Mouse (Mus musculus) kidney, postnatal 36 days (tissue): ENCODE results near the gene Bcar3.

Source experiments
- DNase-seq, 2 experiments: peaks; one replicate each; pipeline ENCODE4 v3.0.0; 2021 to 2022; ENCODE audit warnings: mixed read lengths in 2 of 2

The Bcar3 gene

GRCm38 (mm10) chr3:122292300-122293222, 1.4 kb upstream of the Bcar3 start:
- peak; percentile 94 to 96 for DNase-seq

GRCm38 (mm10) chr3:122293223-122293953, 548 bp upstream of the Bcar3 start:
- peak; percentile 88 to 93 for DNase-seq

GRCm38 (mm10) chr3:122295511-122295910, 1.6 kb downstream of the Bcar3 start:
- DNase-seq, result peak; percentile 63 to 80

GRCm38 (mm10) chr3:122296979-122297378, 3.0 kb downstream of the Bcar3 start:
- no peak for DNase-seq

GRCm38 (mm10) chr3:122300983-122301919, 7.3 kb downstream of the Bcar3 start:
- DNase-seq, result peak; percentile 53 to 54

- no peak for DNase-seq
These were observed 10.6 kb downstream of the Bcar3 start for GRCm38 (mm10) chr3:122304560-122304959.

GRCm38 (mm10) chr3:122307894-122308671, 14.1 kb downstream of the Bcar3 start:
- DNase-seq, result no peak

GRCm38 (mm10) chr3:122308981-122309380, 15.0 kb downstream of the Bcar3 start:
- DNase-seq, result no peak

GRCm38 (mm10) chr3:122312078-122312477, 18.1 kb downstream of the Bcar3 start:
- DNase-seq, result peak; percentile 82 to 94

GRCm38 (mm10) chr3:122312936-122313629, 19.1 kb downstream of the Bcar3 start:
- no peak for DNase-seq

- DNase-seq, result no peak
These were observed 20.0 kb downstream of the Bcar3 start for GRCm38 (mm10) chr3:122313936-122314335.

- no peak for DNase-seq
These were observed 22.7 kb downstream of the Bcar3 start for GRCm38 (mm10) chr3:122316621-122317020.

- DNase-seq, result no peak
These were observed 23.4 kb downstream of the Bcar3 start for GRCm38 (mm10) chr3:122317339-122317738.

- no peak for DNase-seq
These were observed 28.3 kb downstream of the Bcar3 start for GRCm38 (mm10) chr3:122322226-122322625.

- peak; percentile 29 to 41 for DNase-seq
These were observed 29.9 kb downstream of the Bcar3 start for GRCm38 (mm10) chr3:122323841-122324240.

GRCm38 (mm10) chr3:122324528-122324927, 30.6 kb downstream of the Bcar3 start:
- DNase-seq, result no peak

GRCm38 (mm10) chr3:122330484-122330883, 36.5 kb downstream of the Bcar3 start:
- DNase-seq, result no peak

GRCm38 (mm10) chr3:122333493-122333892, 39.6 kb downstream of the Bcar3 start:
- DNase-seq, result no peak

GRCm38 (mm10) chr3:122333902-122334301, 40.0 kb downstream of the Bcar3 start:
- DNase-seq, result no peak

- DNase-seq, result no peak
These were observed 40.4 kb downstream of the Bcar3 start for GRCm38 (mm10) chr3:122334375-122334774.

GRCm38 (mm10) chr3:122336030-122336429, 42.1 kb downstream of the Bcar3 start:
- no peak for DNase-seq
